Mouse (Mus musculus) gastrocnemius, postnatal 25 days (tissue): ENCODE data around the gene A930004D18Rik. TPM values are rescaled to one million over a fixed set of nuclear protein-coding genes. Genes with fewer than 3 reads are reported as not detected.

Experiments used
- DNase-seq: peaks from one replicate; pipeline ENCODE4 v3.0.0; 2022
- total RNA-seq, 2 experiments: library from RNA; stranded (reverse); gene quantifications; 1 replicate in 1 of 2; 2 replicates in 1 of 2; pipeline ENCODE4 v1.2.3; 2021

Gene A930004D18Rik
- total RNA-seq, 2 experiments from 2014 or later: 0.20 to 1.6 TPM

GRCm38 (mm10) chr2:18038141-18038752 is 710 bp upstream of the A930004D18Rik start:
- DNase-seq: no peak

- no peak for DNase-seq
These were observed 2.9 kb downstream of the A930004D18Rik start for GRCm38 (mm10) chr2:18034371-18035250.

- DNase-seq: no peak
These were observed 4.1 kb downstream of the A930004D18Rik start for GRCm38 (mm10) chr2:18033166-18034108.

GRCm38 (mm10) chr2:18032538-18032895 is 5.0 kb downstream of the A930004D18Rik start:
- no peak for DNase-seq

GRCm38 (mm10) chr2:18031831-18032537 is 5.6 kb downstream of the A930004D18Rik start:
- peak; percentile 16 for DNase-seq

GRCm38 (mm10) chr2:18031271-18031821 is 6.2 kb downstream of the A930004D18Rik start:
- no peak for DNase-seq

- no peak for DNase-seq
These were observed 7.0 kb downstream of the A930004D18Rik start for GRCm38 (mm10) chr2:18030581-18030980.

- DNase-seq: no peak
These were observed 7.9 kb downstream of the A930004D18Rik start for GRCm38 (mm10) chr2:18029656-18030055.

- peak; percentile 86 for DNase-seq
These were observed 9.2 kb downstream of the A930004D18Rik start for GRCm38 (mm10) chr2:18028140-18029021.

GRCm38 (mm10) chr2:18027448-18028139 is 9.9 kb downstream of the A930004D18Rik start:
- peak; percentile 88 for DNase-seq

- peak; percentile 69 for DNase-seq
These were observed 11.2 kb downstream of the A930004D18Rik start for GRCm38 (mm10) chr2:18026116-18026947.

GRCm38 (mm10) chr2:18025781-18026115 is 11.8 kb downstream of the A930004D18Rik start:
- no peak for DNase-seq

GRCm38 (mm10) chr2:18025116-18025515 is 12.4 kb downstream of the A930004D18Rik start:
- DNase-seq: no peak

- DNase-seq: no peak
These were observed 14.7 kb downstream of the A930004D18Rik start for GRCm38 (mm10) chr2:18022886-18023285.

- no peak for DNase-seq
These were observed 18.4 kb downstream of the A930004D18Rik start for GRCm38 (mm10) chr2:18019122-18019521.

GRCm38 (mm10) chr2:18017321-18017720 is 20.2 kb downstream of the A930004D18Rik start:
- DNase-seq: no peak

GRCm38 (mm10) chr2:18016639-18017038 is 20.9 kb downstream of the A930004D18Rik start:
- no peak for DNase-seq

GRCm38 (mm10) chr2:18015581-18015980 is 22.0 kb downstream of the A930004D18Rik start:
- DNase-seq: no peak

- no peak for DNase-seq
These were observed 24.7 kb downstream of the A930004D18Rik start for GRCm38 (mm10) chr2:18012866-18013265.
